Comparison of ENCODE assay signal across 14 mouse cellular contexts in genomic region chr7:130216272-130216671, GRCm38 (mm10).
DNase-seq lines count a peak whose midpoint lies in the region; ATAC-seq and TF ChIP-seq lines count a peak whose summit lies in the region.
"Had no signal": no experiment of that assay in that cellular context is flagged by ENCODE, and none has a peak within 500 bp of the region (broad histone marks: within the 10 kb centered on the region; RNA-seq: fewer than 3 reads in every experiment).

No protein-coding gene starts in this region.

- no peaks in the 10 kb centered on the region for H3K9me3 ChIP-seq in hindbrain, embryonic 15.5 days
- H3K9me3 ChIP-seq in hindbrain, postnatal 0 days (ENCODE audit: low read length): no peaks in the 10 kb centered on the region
- H3K9me3 ChIP-seq in forebrain, embryonic 13.5 days (replicated peaks): no peaks in the 10 kb centered on the region
- no peaks in the 10 kb centered on the region for H3K9me3 ChIP-seq in midbrain, embryonic 15.5 days
- no peaks in the 10 kb centered on the region for H3K9me3 ChIP-seq in kidney, embryonic 15.5 days (replicated peaks)
- H3K9me3 ChIP-seq: intestine, embryonic 15.5 days; neural tube, embryonic 15.5 days had no signal

- H3K4me2 ChIP-seq in hindbrain, embryonic 15.5 days: 0 out of 2 replicates have a peak overlapping the region, but pooled peaks have one; percentile 5
- no peak overlapping the region for H3K4me2 ChIP-seq in hindbrain, postnatal 0 days (ENCODE audit: low read depth, low read length)
- H3K4me2 ChIP-seq in forebrain, embryonic 13.5 days: 0 out of 2 replicates have a peak overlapping the region, but pooled peaks have one; percentile 38
- H3K4me2 ChIP-seq in midbrain, embryonic 15.5 days: no peak overlapping the region
- H3K4me2 ChIP-seq in kidney, embryonic 15.5 days: no peak overlapping the region
- H3K4me2 ChIP-seq: intestine, embryonic 15.5 days; neural tube, embryonic 15.5 days had no signal

- no peak overlapping the region for H3K4me3 ChIP-seq in hindbrain, embryonic 15.5 days
- H3K4me3 ChIP-seq in hindbrain, postnatal 0 days (ENCODE audit: low read length): no peak overlapping the region
- no peak overlapping the region for H3K4me3 ChIP-seq in brown adipose tissue, adult 24 weeks (ENCODE audit: insufficient read depth, low read depth, low read length)
- no peak overlapping the region for H3K4me3 ChIP-seq in forebrain, embryonic 13.5 days
- no peak overlapping the region for H3K4me3 ChIP-seq in midbrain, embryonic 15.5 days
- no peak overlapping the region for H3K4me3 ChIP-seq in kidney, embryonic 15.5 days (replicated peaks)
- H3K4me3 ChIP-seq: intestine, embryonic 15.5 days; neural tube, embryonic 15.5 days had no signal

- peak overlapping the region; percentile 25; the same call in 1 of the 2 replicates for H3K27ac ChIP-seq in hindbrain, embryonic 15.5 days (replicated peaks)
- H3K27ac ChIP-seq in hindbrain, postnatal 0 days: no peak overlapping the region
- 0 out of 2 replicates have a peak overlapping the region, but pooled peaks have one; percentile 12 for H3K27ac ChIP-seq in brown adipose tissue, adult 24 weeks (replicated peaks; ENCODE audit: low read depth, low read length)
- peak overlapping the region; percentile 81 for H3K27ac ChIP-seq in forebrain, embryonic 13.5 days
- H3K27ac ChIP-seq in midbrain, embryonic 15.5 days: peak overlapping the region; percentile 45; the same call in 1 of the 2 replicates
- no peak overlapping the region for H3K27ac ChIP-seq in kidney, embryonic 15.5 days
- H3K27ac ChIP-seq: intestine, embryonic 15.5 days had no signal

- no peak overlapping the region for H3K9ac ChIP-seq in hindbrain, embryonic 15.5 days
- no peak overlapping the region for H3K9ac ChIP-seq in hindbrain, postnatal 0 days (replicated peaks; ENCODE audit: low read length)
- no peak overlapping the region for H3K9ac ChIP-seq in forebrain, embryonic 13.5 days
- H3K9ac ChIP-seq in midbrain, embryonic 15.5 days: no peak overlapping the region
- H3K9ac ChIP-seq in kidney, embryonic 15.5 days: no peak overlapping the region
- H3K9ac ChIP-seq: intestine, embryonic 15.5 days; neural tube, embryonic 15.5 days had no signal

- peaks cover 29% of the 10 kb centered on the region for H3K4me1 ChIP-seq in hindbrain, embryonic 15.5 days (replicated peaks)
- H3K4me1 ChIP-seq in hindbrain, postnatal 0 days (ENCODE audit: insufficient read depth, low read length): peaks cover 19% of the 10 kb centered on the region; the same call in 1 of the 2 replicates
- peaks cover 2% of the 10 kb centered on the region; the same call in 1 of the 2 replicates for H3K4me1 ChIP-seq in brown adipose tissue, adult 24 weeks (ENCODE audit: control insufficient read depth, insufficient read depth, insufficient read length, low read length)
- peaks cover 71% of the 10 kb centered on the region for H3K4me1 ChIP-seq in forebrain, embryonic 13.5 days
- peaks cover 31% of the 10 kb centered on the region for H3K4me1 ChIP-seq in midbrain, embryonic 15.5 days
- H3K4me1 ChIP-seq in kidney, embryonic 15.5 days: peaks cover 32% of the 10 kb centered on the region

- no peak for DNase-seq in hindbrain, postnatal 0 days (ENCODE audit: low spot score)
- DNase-seq in adrenal gland, postnatal 10 days: no peak
- DNase-seq: B cell, adult 2 months; kidney, postnatal 36 days; spleen, adult 18-20 months; thymus, postnatal 4 days had no signal

- WGBS in hindbrain, embryonic 15.5 days: 27% methylated on average over 4 of the region's 4 CpGs
- WGBS in hindbrain, postnatal 0 days: 35% methylated on average over 4 of the region's 4 CpGs
- WGBS in forebrain, embryonic 13.5 days: 4% methylated on average over 4 of the region's 4 CpGs
- 11% methylated on average over 4 of the region's 4 CpGs for WGBS in midbrain, embryonic 15.5 days
- WGBS in kidney, embryonic 15.5 days: 51% methylated on average over 4 of the region's 4 CpGs

- no peak for TF ChIP-seq CTCF in hindbrain, postnatal 0 days (IDR thresholded peaks at IDR 0.05; ENCODE audit: low read depth)

- no peaks in the 10 kb centered on the region for H3K27me3 ChIP-seq in hindbrain, embryonic 15.5 days
- H3K27me3 ChIP-seq in hindbrain, postnatal 0 days (ENCODE audit: insufficient read depth, low read length): no peaks in the 10 kb centered on the region
- no peaks in the 10 kb centered on the region for H3K27me3 ChIP-seq in forebrain, embryonic 13.5 days
- H3K27me3 ChIP-seq in midbrain, embryonic 15.5 days (replicated peaks): peaks cover 9% of the 10 kb centered on the region
- H3K27me3 ChIP-seq in kidney, embryonic 15.5 days: no peaks in the 10 kb centered on the region
- H3K27me3 ChIP-seq: intestine, embryonic 15.5 days; Patski had no signal

- H3K36me3 ChIP-seq in hindbrain, embryonic 15.5 days: no peaks in the 10 kb centered on the region
- no peaks in the 10 kb centered on the region for H3K36me3 ChIP-seq in hindbrain, postnatal 0 days (ENCODE audit: insufficient read depth, low read length)
- H3K36me3 ChIP-seq in forebrain, embryonic 13.5 days (ENCODE audit: poor library complexity, severe bottlenecking): no peaks in the 10 kb centered on the region
- no peaks in the 10 kb centered on the region for H3K36me3 ChIP-seq in midbrain, embryonic 15.5 days (replicated peaks)
- peaks cover 28% of the 10 kb centered on the region for H3K36me3 ChIP-seq in kidney, embryonic 15.5 days
- H3K36me3 ChIP-seq: neural tube, embryonic 15.5 days had no signal

- no peak for ATAC-seq in hindbrain, embryonic 15.5 days (ENCODE audit: low FRiP score, low read depth)
- ATAC-seq in hindbrain, postnatal 0 days: no peak
- no peak; the same call in 1 of the 2 replicates for ATAC-seq in forebrain, embryonic 13.5 days
- ATAC-seq in midbrain, embryonic 15.5 days (replicated peaks): no peak
- no peak for ATAC-seq in kidney, embryonic 15.5 days (replicated peaks; ENCODE audit: low FRiP score)
- ATAC-seq: Patski had no signal

Comparison
In these comparisons a context has a peak if more than half of its experiments do, and no peak if none do; other contexts are left out.
1. H3K27ac ChIP-seq: peak in hindbrain, embryonic 15.5 days (single experiment), brown adipose tissue, adult 24 weeks (single experiment), forebrain, embryonic 13.5 days (single experiment) and midbrain, embryonic 15.5 days (single experiment); none in hindbrain, postnatal 0 days (single experiment) and kidney, embryonic 15.5 days (single experiment).
2. H3K4me2 ChIP-seq: peak in hindbrain, embryonic 15.5 days (single experiment) and forebrain, embryonic 13.5 days (single experiment); none in hindbrain, postnatal 0 days (single experiment), midbrain, embryonic 15.5 days (single experiment) and kidney, embryonic 15.5 days (single experiment).